Mouse (Mus musculus): ENCODE measurements around the gene Rplp0. TPM values are rescaled to one million over a fixed set of nuclear protein-coding genes. Genes with fewer than 3 reads are reported as not detected.
"Not testable (repeated sequence)": the region's sequence is repeated elsewhere in the genome, so short reads cannot be mapped to it uniquely, and the experiment has no call there.

Rplp0 gene
- total and polyA plus RNA-seq, 2 experiments from 2014 or later: 842 to 1,794 TPM

- peak; percentile 43; the same call in 1 of the 2 replicates for ATAC-seq
- WGBS: 68% methylated on average over 17 of the region's 17 CpGs
- Histone ChIP-seq H3K27me3 (ENCODE audit: insufficient read depth, low read length) (no peaks in the 10 kb centered on the region), H3K9ac (no peak overlapping the region), H3K9me3 (ENCODE audit: low read length) (no peaks in the 10 kb centered on the region), H3K36me3 (ENCODE audit: insufficient read depth) (peaks cover 57% of the 10 kb centered on the region), H3K4me3 (ENCODE audit: low read depth, low read length) (no peak overlapping the region), H3K27ac (ENCODE audit: low read depth, low read length) (peak overlapping the region; percentile 50; the same call in 1 of the 2 replicates), H3K4me2 (ENCODE audit: low read depth) (no peak overlapping the region), H3K4me1 (ENCODE audit: insufficient read depth) (no peaks in the 10 kb centered on the region)
- DNase-seq: peak; percentile 34
- no peak for TF ChIP-seq CTCF (IDR thresholded peaks at IDR 0.05; ENCODE audit: low read depth)
These were observed 13.6 kb downstream of the Rplp0 start for GRCm38 (mm10) chr5:115572679-115573535.

- Histone ChIP-seq H3K36me3 (ENCODE audit: insufficient read depth) (peaks cover 78% of the 10 kb centered on the region), H3K4me1 (ENCODE audit: insufficient read depth) (no peaks in the 10 kb centered on the region)
- WGBS: 75% methylated on average over 8 of the region's 8 CpGs
These were observed 15.7 kb downstream of the Rplp0 start for GRCm38 (mm10) chr5:115574992-115575391.

GRCm38 (mm10) chr5:115577686-115578085 is 18.4 kb downstream of the Rplp0 start:
- H3K27me3 ChIP-seq (ENCODE audit: insufficient read depth, low read length); H3K9ac ChIP-seq; H3K27ac ChIP-seq (ENCODE audit: low read depth, low read length); H3K9me3 ChIP-seq (ENCODE audit: low read length); H3K4me2 ChIP-seq (ENCODE audit: low read depth); ATAC-seq; H3K4me3 ChIP-seq (ENCODE audit: low read depth, low read length); DNase-seq; H3K4me1 ChIP-seq (ENCODE audit: insufficient read depth): not testable (repeated sequence)
- peaks cover 91% of the 10 kb centered on the region for H3K36me3 ChIP-seq (ENCODE audit: insufficient read depth)
- WGBS: 94% methylated on average over 4 of the region's 4 CpGs

More at GRCm38 (mm10) chr5:115574992-115575391, 15.7 kb downstream of the Rplp0 start:
- no peaks in the 10 kb centered on the region for H3K27me3 ChIP-seq (ENCODE audit: insufficient read depth, low read length)
- H3K4me3 ChIP-seq (ENCODE audit: low read depth, low read length): no peak overlapping the region
- no peaks in the 10 kb centered on the region for H3K9me3 ChIP-seq (ENCODE audit: low read length)
- DNase-seq: no peak
- H3K4me2 ChIP-seq (ENCODE audit: low read depth): no peak overlapping the region
- ATAC-seq: no peak
- TF ChIP-seq CTCF (IDR thresholded peaks at IDR 0.05; ENCODE audit: low read depth): no peak
- no peak overlapping the region for H3K27ac ChIP-seq (ENCODE audit: low read depth, low read length)
- H3K9ac ChIP-seq: no peak overlapping the region

- no peaks in the 10 kb centered on the region for H3K27me3 ChIP-seq (ENCODE audit: insufficient read depth, low read length)
- peaks cover 94% of the 10 kb centered on the region for H3K36me3 ChIP-seq (ENCODE audit: insufficient read depth)
- 95% methylated on average over 14 of the region's 14 CpGs for WGBS
- H3K4me3 ChIP-seq (ENCODE audit: low read depth, low read length): no peak overlapping the region
- ATAC-seq (no peak), DNase-seq (no peak)
- no peak overlapping the region for H3K27ac ChIP-seq (ENCODE audit: low read depth, low read length)
- 0 out of 2 replicates have a peak, but pooled peaks cover 3% of the 10 kb centered on the region for H3K9me3 ChIP-seq (ENCODE audit: low read length)
- H3K9ac ChIP-seq: no peak overlapping the region
- H3K4me2 ChIP-seq (ENCODE audit: low read depth): no peak overlapping the region
- no peaks in the 10 kb centered on the region for H3K4me1 ChIP-seq (ENCODE audit: insufficient read depth)
- no peak for TF ChIP-seq CTCF (IDR thresholded peaks at IDR 0.05; ENCODE audit: low read depth)
These were observed 19.7 kb downstream of the Rplp0 start for GRCm38 (mm10) chr5:115578922-115579321.

DNA sequence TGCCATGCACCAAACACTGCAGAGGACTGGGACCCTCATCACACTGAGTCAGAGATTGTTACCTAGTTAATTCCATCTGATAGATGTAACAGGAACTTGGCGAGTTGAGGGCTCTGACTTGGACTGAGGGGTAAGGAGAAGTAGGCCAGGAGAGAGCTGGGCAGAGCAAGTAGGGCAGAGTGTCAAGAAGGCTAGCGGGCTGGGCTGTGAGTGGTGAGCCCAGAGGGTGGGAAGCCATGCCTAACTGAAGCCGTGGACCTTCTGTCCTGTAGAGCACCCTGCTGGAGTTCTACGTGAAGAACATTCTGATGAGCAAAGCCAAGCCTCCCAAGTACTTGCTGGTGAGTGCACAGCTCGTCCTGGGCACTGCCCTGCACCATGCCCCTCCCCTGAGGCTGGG is 20.1 kb downstream of the Rplp0 start:
- WGBS: 90% methylated on average over 5 of the region's 5 CpGs
- Histone ChIP-seq H3K36me3 (ENCODE audit: insufficient read depth) (peaks cover 94% of the 10 kb centered on the region), H3K9ac (no peak overlapping the region), H3K4me1 (ENCODE audit: insufficient read depth) (no peaks in the 10 kb centered on the region), H3K27ac (ENCODE audit: low read depth, low read length) (no peak overlapping the region), H3K4me2 (ENCODE audit: low read depth) (no peak overlapping the region), H3K27me3 (ENCODE audit: insufficient read depth, low read length) (no peaks in the 10 kb centered on the region), H3K9me3 (ENCODE audit: low read length) (0 out of 2 replicates have a peak, but pooled peaks cover 3% of the 10 kb centered on the region), H3K4me3 (ENCODE audit: low read depth, low read length) (no peak overlapping the region)
- no peak for DNase-seq
- no peak for TF ChIP-seq CTCF (IDR thresholded peaks at IDR 0.05; ENCODE audit: low read depth)
- ATAC-seq: no peak

DNA sequence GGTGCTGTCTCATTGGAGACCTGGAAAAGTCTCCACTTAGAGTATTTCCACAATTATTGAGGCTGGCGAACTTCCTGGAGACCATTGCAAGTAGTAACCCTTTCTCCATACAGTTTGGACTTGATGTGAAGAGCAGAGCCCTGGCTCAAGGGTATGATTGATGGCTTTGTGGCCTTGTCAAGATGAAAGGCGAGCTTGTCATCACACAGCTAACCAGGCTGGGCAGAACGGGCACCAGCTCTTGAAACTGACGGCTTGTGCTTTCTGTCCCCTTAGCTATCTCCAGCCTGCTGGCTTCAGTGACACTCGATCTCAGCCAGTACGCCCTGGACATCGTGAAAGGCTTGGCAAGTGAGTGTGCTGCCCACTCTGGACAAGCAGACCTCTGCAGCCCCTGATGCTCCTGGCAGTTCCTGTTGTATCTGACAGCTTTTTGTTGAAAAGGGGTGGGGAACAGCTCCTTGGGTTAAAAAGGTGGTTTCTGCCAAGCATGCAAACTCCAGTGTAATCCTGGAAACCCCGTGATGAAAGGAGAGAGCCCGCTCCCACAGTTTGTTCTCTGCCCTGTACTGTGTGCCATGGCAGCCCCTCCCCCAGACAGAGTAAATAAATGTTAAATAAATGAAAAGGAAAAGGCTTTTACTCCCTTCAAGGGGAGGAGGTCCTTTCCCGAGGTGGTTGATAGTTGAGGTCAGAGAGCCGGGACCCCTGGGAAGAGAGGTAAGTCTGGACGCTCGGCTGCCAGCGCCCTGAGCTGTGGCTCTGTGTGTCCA is 21.1 kb downstream of the Rplp0 start:
- ATAC-seq (no peak), DNase-seq (no peak)
- peaks cover 94% of the 10 kb centered on the region for H3K36me3 ChIP-seq (ENCODE audit: insufficient read depth)
- WGBS: 94% methylated on average over 14 of the region's 14 CpGs
- no peaks in the 10 kb centered on the region for H3K27me3 ChIP-seq (ENCODE audit: insufficient read depth, low read length)
- H3K9me3 ChIP-seq (ENCODE audit: low read length): 0 out of 2 replicates have a peak, but pooled peaks cover 3% of the 10 kb centered on the region
- H3K9ac ChIP-seq: no peak overlapping the region
- no peaks in the 10 kb centered on the region for H3K4me1 ChIP-seq (ENCODE audit: insufficient read depth)
- TF ChIP-seq CTCF (IDR thresholded peaks at IDR 0.05; ENCODE audit: low read depth): no peak
- H3K4me2 ChIP-seq (ENCODE audit: low read depth): no peak overlapping the region
- no peak overlapping the region for H3K27ac ChIP-seq (ENCODE audit: low read depth, low read length)
- no peak overlapping the region for H3K4me3 ChIP-seq (ENCODE audit: low read depth, low read length)

- DNase-seq: no peak
- no peak for TF ChIP-seq CTCF (IDR thresholded peaks at IDR 0.05; ENCODE audit: low read depth)
These were observed 22.4 kb downstream of the Rplp0 start for GRCm38 (mm10) chr5:115581662-115582061.

More at GRCm38 (mm10) chr5:115581662-115582061, 22.4 kb downstream of the Rplp0 start:
- Histone ChIP-seq H3K27ac (ENCODE audit: low read depth, low read length) (no peak overlapping the region), H3K9ac (no peak overlapping the region), H3K36me3 (ENCODE audit: insufficient read depth) (peaks cover 93% of the 10 kb centered on the region), H3K27me3 (ENCODE audit: insufficient read depth, low read length) (no peaks in the 10 kb centered on the region), H3K4me2 (ENCODE audit: low read depth) (no peak overlapping the region), H3K9me3 (ENCODE audit: low read length) (0 out of 2 replicates have a peak, but pooled peaks cover 3% of the 10 kb centered on the region), H3K4me1 (ENCODE audit: insufficient read depth) (no peaks in the 10 kb centered on the region), H3K4me3 (ENCODE audit: low read depth, low read length) (no peak overlapping the region)
- 95% methylated on average over 9 of the region's 9 CpGs for WGBS
- ATAC-seq: no peak
